Mouse (Mus musculus): Measurements from ENCODE around the gene Il4ra. TPM values are rescaled to one million over a fixed set of nuclear protein-coding genes. Genes with fewer than 3 reads are reported as not detected.

Il4ra gene
- polyA plus RNA-seq, 1 experiment from 2014 or later: 3.4 TPM

GRCm38 (mm10) chr7:125553653-125554428 lies 1.9 kb downstream of the Il4ra start:
- peaks cover 36% of the 10 kb centered on the region for H3K27me3 ChIP-seq (ENCODE audit: insufficient read depth, poor library complexity, severe bottlenecking)
- no peak for DNase-seq (ENCODE audit: low spot score)
- H3K4me1 ChIP-seq: peaks cover 32% of the 10 kb centered on the region
- no peaks in the 10 kb centered on the region for H3K9me3 ChIP-seq
- 84% methylated on average over 13 of the region's 13 CpGs for WGBS
- no peaks in the 10 kb centered on the region for H3K36me3 ChIP-seq
- no peak overlapping the region for H3K4me3 ChIP-seq
- H3K27ac ChIP-seq: no peak overlapping the region

GRCm38 (mm10) chr7:125554456-125555114 lies 2.7 kb downstream of the Il4ra start:
- no peak overlapping the region for H3K27ac ChIP-seq
- H3K27me3 ChIP-seq (ENCODE audit: insufficient read depth, poor library complexity, severe bottlenecking): peaks cover 36% of the 10 kb centered on the region
- DNase-seq (ENCODE audit: low spot score): no peak
- no peaks in the 10 kb centered on the region for H3K36me3 ChIP-seq
- 83% methylated on average over 9 of the region's 9 CpGs for WGBS
- H3K4me3 ChIP-seq: no peak overlapping the region
- peaks cover 33% of the 10 kb centered on the region for H3K4me1 ChIP-seq
- H3K9me3 ChIP-seq: no peaks in the 10 kb centered on the region

GRCm38 (mm10) chr7:125555351-125555872 lies 3.5 kb downstream of the Il4ra start:
- H3K4me3 ChIP-seq: no peak overlapping the region
- no peaks in the 10 kb centered on the region for H3K9me3 ChIP-seq
- WGBS: 77% methylated on average over 7 of the region's 7 CpGs
- peaks cover 30% of the 10 kb centered on the region for H3K4me1 ChIP-seq
- no peaks in the 10 kb centered on the region for H3K36me3 ChIP-seq
- H3K27me3 ChIP-seq (ENCODE audit: insufficient read depth, poor library complexity, severe bottlenecking): peaks cover 34% of the 10 kb centered on the region
- H3K27ac ChIP-seq: no peak overlapping the region
- no peak for DNase-seq (ENCODE audit: low spot score)

GRCm38 (mm10) chr7:125556096-125556495 lies 4.2 kb downstream of the Il4ra start:
- Histone ChIP-seq H3K4me3 (no peak overlapping the region), H3K27ac (no peak overlapping the region), H3K36me3 (no peaks in the 10 kb centered on the region), H3K4me1 (peaks cover 28% of the 10 kb centered on the region), H3K9me3 (no peaks in the 10 kb centered on the region), H3K27me3 (ENCODE audit: insufficient read depth, poor library complexity, severe bottlenecking) (peaks cover 30% of the 10 kb centered on the region)
- DNase-seq (ENCODE audit: low spot score): no peak
- WGBS: 56% methylated on average over 4 of the region's 4 CpGs

GRCm38 (mm10) chr7:125556865-125557264 lies 4.9 kb downstream of the Il4ra start:
- Histone ChIP-seq H3K27me3 (ENCODE audit: insufficient read depth, poor library complexity, severe bottlenecking) (peaks cover 29% of the 10 kb centered on the region), H3K27ac (no peak overlapping the region), H3K4me1 (peaks cover 29% of the 10 kb centered on the region), H3K9me3 (no peaks in the 10 kb centered on the region), H3K4me3 (no peak overlapping the region), H3K36me3 (no peaks in the 10 kb centered on the region)
- no peak for DNase-seq (ENCODE audit: low spot score)
- whole genome bisulfite sequencing: 63% methylated on average over 8 of the region's 8 CpGs

GRCm38 (mm10) chr7:125558401-125558945 lies 6.6 kb downstream of the Il4ra start:
- Histone ChIP-seq H3K27me3 (ENCODE audit: insufficient read depth, poor library complexity, severe bottlenecking) (peaks cover 18% of the 10 kb centered on the region), H3K4me1 (peaks cover 24% of the 10 kb centered on the region), H3K27ac (no peak overlapping the region), H3K4me3 (no peak overlapping the region), H3K9me3 (no peaks in the 10 kb centered on the region), H3K36me3 (no peaks in the 10 kb centered on the region)
- WGBS: 77% methylated on average over 4 of the region's 4 CpGs
- DNase-seq (ENCODE audit: low spot score): no peak

- H3K27ac ChIP-seq: no peak overlapping the region
- H3K9me3 ChIP-seq: no peaks in the 10 kb centered on the region
- peaks cover 16% of the 10 kb centered on the region for H3K27me3 ChIP-seq (ENCODE audit: insufficient read depth, poor library complexity, severe bottlenecking)
- H3K4me1 ChIP-seq: peaks cover 24% of the 10 kb centered on the region
- 64% methylated on average over 5 of the region's 5 CpGs for WGBS
- no peaks in the 10 kb centered on the region for H3K36me3 ChIP-seq
- no peak overlapping the region for H3K4me3 ChIP-seq
- no peak for DNase-seq (ENCODE audit: low spot score)
Observed at GRCm38 (mm10) chr7:125558997-125559396, 7.1 kb downstream of the Il4ra start.

GRCm38 (mm10) chr7:125559537-125559936 lies 7.6 kb downstream of the Il4ra start:
- WGBS: 87% methylated on average over 10 of the region's 10 CpGs
- Histone ChIP-seq H3K4me3 (no peak overlapping the region), H3K9me3 (no peaks in the 10 kb centered on the region), H3K36me3 (no peaks in the 10 kb centered on the region), H3K27me3 (ENCODE audit: insufficient read depth, poor library complexity, severe bottlenecking) (peaks cover 13% of the 10 kb centered on the region), H3K27ac (no peak overlapping the region), H3K4me1 (peaks cover 20% of the 10 kb centered on the region)
- no peak for DNase-seq (ENCODE audit: low spot score)

- WGBS: 84% methylated on average over 7 of the region's 7 CpGs
- DNase-seq (ENCODE audit: low spot score): no peak
- Histone ChIP-seq H3K4me1 (peaks cover 16% of the 10 kb centered on the region), H3K36me3 (no peaks in the 10 kb centered on the region), H3K27ac (no peak overlapping the region), H3K9me3 (no peaks in the 10 kb centered on the region), H3K27me3 (ENCODE audit: insufficient read depth, poor library complexity, severe bottlenecking) (peaks cover 12% of the 10 kb centered on the region; the same call in 1 of the 2 replicates), H3K4me3 (no peak overlapping the region)
Observed at GRCm38 (mm10) chr7:125560146-125560785, 8.3 kb downstream of the Il4ra start.

- Histone ChIP-seq H3K4me1 (peaks cover 16% of the 10 kb centered on the region), H3K27ac (no peak overlapping the region), H3K36me3 (no peaks in the 10 kb centered on the region), H3K4me3 (no peak overlapping the region), H3K27me3 (ENCODE audit: insufficient read depth, poor library complexity, severe bottlenecking) (peaks cover 12% of the 10 kb centered on the region; the same call in 1 of the 2 replicates), H3K9me3 (no peaks in the 10 kb centered on the region)
- DNase-seq (ENCODE audit: low spot score): no peak
- WGBS: 60% methylated on average over 9 of the region's 9 CpGs
Observed at GRCm38 (mm10) chr7:125561085-125561690, 9.3 kb downstream of the Il4ra start.

- no peaks in the 10 kb centered on the region for H3K9me3 ChIP-seq
- H3K4me1 ChIP-seq: peaks cover 16% of the 10 kb centered on the region
- peaks cover 12% of the 10 kb centered on the region; the same call in 1 of the 2 replicates for H3K27me3 ChIP-seq (ENCODE audit: insufficient read depth, poor library complexity, severe bottlenecking)
- no peak overlapping the region for H3K27ac ChIP-seq
- H3K4me3 ChIP-seq: no peak overlapping the region
- 68% methylated on average over 4 of the region's 4 CpGs for WGBS
- no peak for DNase-seq (ENCODE audit: low spot score)
- H3K36me3 ChIP-seq: no peaks in the 10 kb centered on the region
Observed at GRCm38 (mm10) chr7:125562413-125562812, 10.5 kb downstream of the Il4ra start.

- no peaks in the 10 kb centered on the region for H3K36me3 ChIP-seq
- WGBS: 85% methylated on average over 3 of the region's 3 CpGs
- peaks cover 12% of the 10 kb centered on the region; the same call in 1 of the 2 replicates for H3K27me3 ChIP-seq (ENCODE audit: insufficient read depth, poor library complexity, severe bottlenecking)
- H3K4me3 ChIP-seq: no peak overlapping the region
- DNase-seq (ENCODE audit: low spot score): no peak
- peaks cover 16% of the 10 kb centered on the region for H3K4me1 ChIP-seq
- H3K27ac ChIP-seq: no peak overlapping the region
- no peaks in the 10 kb centered on the region for H3K9me3 ChIP-seq
Observed at GRCm38 (mm10) chr7:125563093-125563492, 11.2 kb downstream of the Il4ra start.

All from heart, embryonic 10.5 days (tissue).